Mouse (Mus musculus): Measurements from ENCODE around the gene Nxph1.

The Nxph1 gene

GRCm38 (mm10) chr6:9124321-9124914, 176.2 kb downstream of the Nxph1 start:
- no peak for DNase-seq (ENCODE audit: low read depth, low spot score)

- no peak for DNase-seq (ENCODE audit: low read depth, low spot score)
These were observed 185.5 kb downstream of the Nxph1 start for GRCm38 (mm10) chr6:9133589-9134279.

- DNase-seq (ENCODE audit: low read depth, low spot score) = no peak
These were observed 199.7 kb downstream of the Nxph1 start for GRCm38 (mm10) chr6:9147966-9148365.

- no peak for DNase-seq (ENCODE audit: low read depth, low spot score)
These were observed 201.6 kb downstream of the Nxph1 start for GRCm38 (mm10) chr6:9149791-9150190.

- no peak for DNase-seq (ENCODE audit: low read depth, low spot score)
These were observed 211.0 kb downstream of the Nxph1 start for GRCm38 (mm10) chr6:9159191-9159590.

GRCm38 (mm10) chr6:9182477-9182876, 234.2 kb downstream of the Nxph1 start:
- no peak for DNase-seq (ENCODE audit: low read depth, low spot score)

- DNase-seq (ENCODE audit: low read depth, low spot score) = no peak
These were observed 262.5 kb downstream of the Nxph1 start for GRCm38 (mm10) chr6:9210730-9211129.

- DNase-seq (ENCODE audit: low read depth, low spot score) = no peak
These were observed 272.7 kb downstream of the Nxph1 start for GRCm38 (mm10) chr6:9220724-9221453.

GRCm38 (mm10) chr6:9234802-9235201, 286.6 kb downstream of the Nxph1 start:
- DNase-seq (ENCODE audit: low read depth, low spot score) = no peak

GRCm38 (mm10) chr6:9267998-9268397, 319.8 kb downstream of the Nxph1 start:
- DNase-seq (ENCODE audit: low read depth, low spot score) = no peak
